Mouse (Mus musculus): Measurements from ENCODE around the gene Lrp1. TPM values are rescaled to one million over a fixed set of nuclear protein-coding genes. Genes with fewer than 3 reads are reported as not detected.

The Lrp1 gene
- polyA plus RNA-seq, 2 experiments = 146 to 261 TPM

DNA sequence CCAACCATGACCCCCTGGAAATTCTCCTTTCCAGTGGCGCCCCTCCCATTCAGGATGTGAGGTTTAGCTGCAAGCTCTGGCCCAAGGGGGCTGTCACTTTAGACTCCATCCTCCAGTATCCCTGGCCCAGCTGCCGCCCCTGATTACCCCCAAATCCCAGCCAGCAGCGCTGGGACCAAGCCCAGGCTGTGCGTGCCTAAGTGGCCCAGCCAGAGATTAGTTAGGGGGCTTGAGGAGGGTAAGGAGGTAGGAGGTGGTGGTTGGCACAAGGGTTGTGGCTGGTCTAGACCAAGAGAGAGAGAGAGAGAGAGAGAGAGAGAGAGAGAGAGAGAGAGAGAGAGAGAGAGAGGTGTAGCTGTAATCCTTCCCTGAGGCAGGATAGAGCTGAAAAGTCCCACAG is 89.4 kb downstream of the Lrp1 start:
- ATAC-seq (ENCODE audit: low FRiP score, low read depth) (no peak), DNase-seq (ENCODE audit: low spot score) (no peak)
- no peak for TF ChIP-seq POLR2A (IDR thresholded peaks at IDR 0.05; ENCODE audit: borderline replicate concordance, extremely low read depth, insufficient read depth, insufficient read length)
- peaks cover 92% of the 10 kb centered on the region for H3K27me3 ChIP-seq (ENCODE audit: control insufficient read depth, insufficient read depth, low read length)
- H3K9me3 ChIP-seq (ENCODE audit: control insufficient read depth, low read length) = no peaks in the 10 kb centered on the region
- H3K27ac ChIP-seq (replicated peaks; ENCODE audit: low read depth, low read length) = no peak overlapping the region
- H3K4me2 ChIP-seq (replicated peaks; ENCODE audit: low read depth, low read length, severe bottlenecking) = peak overlapping the region; percentile 46
- 0% methylated on average over 4 of the region's 4 CpGs for WGBS
- peaks cover 56% of the 10 kb centered on the region for H3K4me1 ChIP-seq (ENCODE audit: control insufficient read depth, insufficient read depth, low read length)
- peak overlapping the region; percentile 25; the same call in 1 of the 2 replicates for H3K4me3 ChIP-seq (replicated peaks; ENCODE audit: low read length)
- no peaks in the 10 kb centered on the region for H3K36me3 ChIP-seq (ENCODE audit: control insufficient read depth, insufficient read depth, low read length)
- H3K9ac ChIP-seq (ENCODE audit: low read depth, low read length, severe bottlenecking) = no peak overlapping the region

DNA sequence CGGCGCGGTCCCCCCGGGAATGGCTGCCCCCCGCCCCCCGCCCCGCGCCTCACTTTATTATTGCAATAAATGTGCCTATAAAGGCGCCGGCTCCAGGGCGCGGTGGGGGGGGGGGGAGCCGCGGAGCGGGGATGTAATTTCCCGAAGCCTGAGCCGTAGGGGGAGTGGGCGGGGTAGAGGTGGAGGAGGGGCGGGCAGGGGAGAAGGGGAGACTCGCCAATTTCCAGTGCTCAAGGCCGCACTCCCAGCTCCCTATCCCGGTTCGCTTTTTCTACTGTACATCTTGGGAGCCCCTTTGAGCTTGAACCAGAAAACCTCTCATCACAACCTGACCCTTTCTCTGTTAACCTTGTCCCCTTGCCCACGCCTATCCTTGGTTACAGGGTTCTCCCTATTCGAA is 90.0 kb downstream of the Lrp1 start:
- peak; percentile 56 for DNase-seq (ENCODE audit: low spot score)
- Histone ChIP-seq H3K4me1 (ENCODE audit: control insufficient read depth, insufficient read depth, low read length) (peaks cover 62% of the 10 kb centered on the region), H3K27me3 (ENCODE audit: control insufficient read depth, insufficient read depth, low read length) (peaks cover 92% of the 10 kb centered on the region), H3K4me2 (replicated peaks; ENCODE audit: low read depth, low read length, severe bottlenecking) (peak overlapping the region; percentile 46), H3K27ac (replicated peaks; ENCODE audit: low read depth, low read length) (no peak overlapping the region), H3K4me3 (replicated peaks; ENCODE audit: low read length) (peak overlapping the region; percentile 25), H3K9ac (ENCODE audit: low read depth, low read length, severe bottlenecking) (no peak overlapping the region), H3K9me3 (ENCODE audit: control insufficient read depth, low read length) (no peaks in the 10 kb centered on the region), H3K36me3 (ENCODE audit: control insufficient read depth, insufficient read depth, low read length) (no peaks in the 10 kb centered on the region)
- 4% methylated on average over 20 of the region's 25 CpGs for WGBS
- ATAC-seq (ENCODE audit: low FRiP score, low read depth) = peak; percentile 38
- no peak for TF ChIP-seq POLR2A (IDR thresholded peaks at IDR 0.05; ENCODE audit: borderline replicate concordance, extremely low read depth, insufficient read depth, insufficient read length)

DNA sequence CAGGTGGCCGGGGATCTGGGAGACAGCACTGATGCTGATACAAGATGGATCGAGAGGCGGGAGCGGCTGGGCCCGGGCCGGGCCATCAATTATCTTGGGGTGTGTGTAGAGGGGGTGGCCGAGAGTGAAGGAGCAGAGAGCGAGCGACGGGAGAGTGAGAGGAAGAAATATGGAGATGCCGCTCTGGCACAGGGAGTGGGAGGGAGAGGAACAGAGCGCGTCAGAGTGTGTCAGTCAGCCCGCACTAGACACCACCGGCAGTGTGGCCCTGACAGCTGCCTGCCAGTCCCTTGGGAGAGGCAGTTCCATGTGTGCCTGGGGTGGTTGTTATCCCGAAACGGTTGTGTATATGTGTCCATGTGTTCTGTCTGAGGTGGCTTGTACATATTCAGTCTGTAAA is 93.5 kb downstream of the Lrp1 start:
- ATAC-seq (ENCODE audit: low FRiP score, low read depth) (no peak), DNase-seq (ENCODE audit: low spot score) (no peak)
- TF ChIP-seq POLR2A (IDR thresholded peaks at IDR 0.05; ENCODE audit: borderline replicate concordance, extremely low read depth, insufficient read depth, insufficient read length) = no peak
- WGBS = 7% methylated on average over 17 of the region's 17 CpGs
- no peak overlapping the region for H3K27ac ChIP-seq (replicated peaks; ENCODE audit: low read depth, low read length)
- H3K27me3 ChIP-seq (ENCODE audit: control insufficient read depth, insufficient read depth, low read length) = peaks cover 77% of the 10 kb centered on the region
- no peaks in the 10 kb centered on the region for H3K9me3 ChIP-seq (ENCODE audit: control insufficient read depth, low read length)
- H3K4me3 ChIP-seq (replicated peaks; ENCODE audit: low read length) = no peak overlapping the region
- peaks cover 58% of the 10 kb centered on the region for H3K4me1 ChIP-seq (ENCODE audit: control insufficient read depth, insufficient read depth, low read length)
- no peaks in the 10 kb centered on the region for H3K36me3 ChIP-seq (ENCODE audit: control insufficient read depth, insufficient read depth, low read length)
- no peak overlapping the region for H3K4me2 ChIP-seq (replicated peaks; ENCODE audit: low read depth, low read length, severe bottlenecking)
- no peak overlapping the region for H3K9ac ChIP-seq (ENCODE audit: low read depth, low read length, severe bottlenecking)

DNA sequence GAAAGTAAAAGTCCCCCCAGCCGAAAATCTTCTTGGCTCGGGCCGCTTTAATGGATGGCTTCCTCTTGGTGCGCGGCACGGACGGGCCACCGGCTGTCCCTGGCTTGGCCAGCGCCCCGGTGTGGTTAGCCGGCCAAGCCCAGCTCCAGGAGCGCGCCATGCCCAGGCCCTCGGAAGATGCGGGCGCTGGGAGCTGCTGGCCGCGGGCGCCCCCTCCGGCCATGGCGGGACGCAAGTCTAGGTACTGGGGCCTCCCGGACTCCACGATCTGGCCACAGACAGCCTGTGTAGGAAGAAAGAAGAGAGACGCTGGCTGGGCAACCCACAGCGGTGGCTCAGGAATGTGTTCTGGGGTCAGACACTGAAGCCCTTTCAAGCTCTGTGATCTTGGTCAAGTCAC is 94.3 kb downstream of the Lrp1 start:
- Histone ChIP-seq H3K9ac (ENCODE audit: low read depth, low read length, severe bottlenecking) (no peak overlapping the region), H3K27ac (replicated peaks; ENCODE audit: low read depth, low read length) (no peak overlapping the region), H3K4me2 (replicated peaks; ENCODE audit: low read depth, low read length, severe bottlenecking) (peak overlapping the region; percentile 43), H3K9me3 (ENCODE audit: control insufficient read depth, low read length) (no peaks in the 10 kb centered on the region), H3K36me3 (ENCODE audit: control insufficient read depth, insufficient read depth, low read length) (no peaks in the 10 kb centered on the region), H3K4me1 (ENCODE audit: control insufficient read depth, insufficient read depth, low read length) (peaks cover 52% of the 10 kb centered on the region), H3K27me3 (ENCODE audit: control insufficient read depth, insufficient read depth, low read length) (peaks cover 74% of the 10 kb centered on the region), H3K4me3 (replicated peaks; ENCODE audit: low read length) (peak overlapping the region; percentile 28)
- 2% methylated on average over 20 of the region's 26 CpGs for whole genome bisulfite sequencing
- 0 out of 2 replicates have a peak, but pooled peaks have one; percentile 13 for ATAC-seq (ENCODE audit: low FRiP score, low read depth)
- TF ChIP-seq POLR2A (IDR thresholded peaks at IDR 0.05; ENCODE audit: borderline replicate concordance, extremely low read depth, insufficient read depth, insufficient read length) = 0 out of 2 replicates have a peak, but pooled peaks have one; percentile 1
- DNase-seq (ENCODE audit: low spot score) = no peak

DNA sequence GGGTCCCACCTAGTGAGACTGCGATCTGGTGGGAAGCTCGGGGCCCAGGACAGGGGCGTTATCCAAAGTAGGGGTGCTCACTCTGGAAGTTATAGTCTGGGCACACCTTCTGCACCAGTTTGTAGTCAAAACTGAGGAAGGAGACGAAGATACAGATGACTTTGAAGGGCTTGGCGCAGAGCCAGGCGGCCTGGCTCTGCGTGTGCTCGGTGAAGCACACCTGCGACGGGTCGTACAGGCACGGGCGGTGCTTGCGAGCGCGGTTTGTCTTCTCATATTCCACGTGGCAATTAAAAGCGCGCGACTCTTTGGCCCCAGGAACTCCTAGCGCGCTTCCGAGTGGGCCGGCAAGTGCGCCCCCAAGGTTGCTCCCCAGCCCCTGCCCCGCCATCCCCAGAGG is 94.9 kb downstream of the Lrp1 start:
- Histone ChIP-seq H3K4me2 (replicated peaks; ENCODE audit: low read depth, low read length, severe bottlenecking) (peak overlapping the region; percentile 43), H3K27me3 (ENCODE audit: control insufficient read depth, insufficient read depth, low read length) (peaks cover 69% of the 10 kb centered on the region), H3K9me3 (ENCODE audit: control insufficient read depth, low read length) (no peaks in the 10 kb centered on the region), H3K36me3 (ENCODE audit: control insufficient read depth, insufficient read depth, low read length) (no peaks in the 10 kb centered on the region), H3K4me1 (ENCODE audit: control insufficient read depth, insufficient read depth, low read length) (peaks cover 52% of the 10 kb centered on the region), H3K4me3 (replicated peaks; ENCODE audit: low read length) (peak overlapping the region; percentile 28), H3K9ac (ENCODE audit: low read depth, low read length, severe bottlenecking) (no peak overlapping the region), H3K27ac (replicated peaks; ENCODE audit: low read depth, low read length) (no peak overlapping the region)
- WGBS = under 1% methylated on average over 24 of the region's 26 CpGs
- ATAC-seq (ENCODE audit: low FRiP score, low read depth) (no peak), DNase-seq (ENCODE audit: low spot score) (no peak)
- 0 out of 2 replicates have a peak, but pooled peaks have one; percentile 2 for TF ChIP-seq POLR2A (IDR thresholded peaks at IDR 0.05; ENCODE audit: borderline replicate concordance, extremely low read depth, insufficient read depth, insufficient read length)
